23 mouse cellular contexts compared by ENCODE assay signal in the genomic region with DNA sequence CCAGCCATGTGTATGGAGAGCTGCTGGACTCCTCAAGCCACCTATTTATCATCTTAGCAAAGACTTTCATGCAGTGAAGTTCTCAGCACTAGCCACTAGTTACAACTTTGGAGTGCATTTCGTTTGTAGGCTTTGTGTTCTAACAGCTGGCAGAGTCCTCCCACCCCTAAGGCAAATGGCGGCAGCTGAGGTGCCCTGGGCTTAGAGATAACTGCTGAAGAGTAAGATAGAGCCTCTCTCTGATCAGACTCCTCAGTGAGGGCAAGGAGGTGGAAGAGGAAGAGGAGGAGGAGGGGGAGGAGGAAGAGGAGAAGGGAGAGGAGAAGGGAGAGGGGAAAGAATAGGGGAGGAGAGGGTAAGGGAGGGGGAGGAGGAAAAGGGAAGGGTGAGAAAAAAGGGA.
A peak's percentile ranks its signal among the peaks of the same experiment; 100 is the strongest.
DNase-seq lines count a peak whose midpoint lies in the region; ATAC-seq and TF ChIP-seq lines count a peak whose summit lies in the region.
"Had no signal": no experiment of that assay in that cellular context is flagged by ENCODE, and none has a peak within 500 bp of the region (broad histone marks: within the 10 kb centered on the region; RNA-seq: fewer than 3 reads in every experiment).

No protein-coding gene starts in this region.

- no peak for ATAC-seq in lung, embryonic 14.5 days (ENCODE audit: insufficient read depth)
- peak; percentile 36; the same call in 1 of the 2 replicates for ATAC-seq in intestine, embryonic 16.5 days
- peak; percentile 85 for ATAC-seq in liver, embryonic 15.5 days (ENCODE audit: insufficient read depth)
- no peak for ATAC-seq in neural tube, embryonic 15.5 days (ENCODE audit: low FRiP score)
- ATAC-seq: forebrain, embryonic 15.5 days had no signal

- no peak overlapping the region for H3K27ac ChIP-seq in lung, embryonic 14.5 days (ENCODE audit: low read depth)
- H3K27ac ChIP-seq in intestine, embryonic 16.5 days (ENCODE audit: low read length) = no peak overlapping the region
- peak overlapping the region; percentile 29; the same call in 1 of the 2 replicates for H3K27ac ChIP-seq in liver, embryonic 15.5 days (replicated peaks)
- no peak overlapping the region for H3K27ac ChIP-seq in neural tube, embryonic 15.5 days (replicated peaks)
- H3K27ac ChIP-seq in limb, embryonic 10.5 days = no peak overlapping the region
- H3K27ac ChIP-seq: forebrain, embryonic 15.5 days; hindbrain, embryonic 10.5 days; limb, embryonic 12.5 days; lung, embryonic 15.5 days; macrophage had no signal

- no peak overlapping the region for H3K9ac ChIP-seq in lung, embryonic 14.5 days
- no peak overlapping the region for H3K9ac ChIP-seq in intestine, embryonic 16.5 days (ENCODE audit: low read depth, low read length)
- no peak overlapping the region for H3K9ac ChIP-seq in liver, embryonic 15.5 days
- no peak overlapping the region for H3K9ac ChIP-seq in neural tube, embryonic 15.5 days (replicated peaks)
- H3K9ac ChIP-seq: forebrain, embryonic 15.5 days; heart, embryonic 12.5 days; limb, embryonic 12.5 days; lung, embryonic 15.5 days had no signal

- no peak overlapping the region for H3K4me3 ChIP-seq in lung, embryonic 14.5 days (ENCODE audit: low read depth, low read length)
- H3K4me3 ChIP-seq in intestine, embryonic 16.5 days (ENCODE audit: low read length) = no peak overlapping the region
- no peak overlapping the region for H3K4me3 ChIP-seq in liver, embryonic 15.5 days (replicated peaks)
- no peak overlapping the region for H3K4me3 ChIP-seq in neural tube, embryonic 15.5 days (replicated peaks)
- H3K4me3 ChIP-seq in limb, embryonic 10.5 days = no peak overlapping the region
- H3K4me3 ChIP-seq: forebrain, embryonic 15.5 days; heart, embryonic 12.5 days; hindbrain, embryonic 10.5 days; limb, embryonic 12.5 days; lung, embryonic 15.5 days had no signal

- H3K4me2 ChIP-seq in lung, embryonic 14.5 days = no peak overlapping the region
- H3K4me2 ChIP-seq in intestine, embryonic 16.5 days (ENCODE audit: low read depth, low read length) = no peak overlapping the region
- H3K4me2 ChIP-seq in liver, embryonic 15.5 days = peak overlapping the region; percentile 16; the same call in 1 of the 2 replicates
- no peak overlapping the region for H3K4me2 ChIP-seq in neural tube, embryonic 15.5 days
- H3K4me2 ChIP-seq: forebrain, embryonic 15.5 days; heart, embryonic 12.5 days; limb, embryonic 12.5 days; lung, embryonic 15.5 days; midbrain, embryonic 11.5 days had no signal

- TF ChIP-seq CTCF in lung, embryonic 14.5 days (IDR thresholded peaks at IDR 0.05; ENCODE audit: low read depth) = no peak

- 29% methylated on average over 2 of the region's 2 CpGs for WGBS in lung, embryonic 14.5 days
- WGBS in intestine, embryonic 16.5 days = 45% methylated on average over 2 of the region's 2 CpGs
- WGBS in liver, embryonic 15.5 days (ENCODE audit: insufficient replicate concordance) = 6% methylated on average over 2 of the region's 2 CpGs
- 63% methylated on average over 2 of the region's 2 CpGs for WGBS in neural tube, embryonic 15.5 days
- 60% methylated on average over 2 of the region's 2 CpGs for WGBS in limb, embryonic 10.5 days

- H3K9me3 ChIP-seq in lung, embryonic 14.5 days (ENCODE audit: low read depth, low read length) = no peaks in the 10 kb centered on the region
- no peaks in the 10 kb centered on the region for H3K9me3 ChIP-seq in intestine, embryonic 16.5 days (ENCODE audit: control insufficient read depth, low read length)
- H3K9me3 ChIP-seq in liver, embryonic 15.5 days (replicated peaks) = no peaks in the 10 kb centered on the region
- no peaks in the 10 kb centered on the region for H3K9me3 ChIP-seq in neural tube, embryonic 15.5 days (replicated peaks)
- H3K9me3 ChIP-seq in limb, embryonic 10.5 days (replicated peaks) = no peaks in the 10 kb centered on the region
- H3K9me3 ChIP-seq: forebrain, embryonic 15.5 days; heart, embryonic 12.5 days; hindbrain, embryonic 10.5 days; limb, embryonic 12.5 days; lung, embryonic 15.5 days had no signal

- DNase-seq in lung, embryonic 14.5 days = peak; percentile 15
- no peak for DNase-seq in lung, postnatal 25 days (ENCODE audit: low spot score)
- DNase-seq in urinary bladder, postnatal 10 days (ENCODE audit: low spot score) = no peak
- DNase-seq in limb, embryonic 10.5 days (ENCODE audit: low spot score) = no peak
- no peak for DNase-seq in adrenal gland, adult (ENCODE audit: inconsistent age in 2 of 2, low spot score in 1 of 2)
- DNase-seq: adrenal gland, postnatal 10 days; cerebellum, adult 2 months; cerebellum, postnatal 36 days; gastrocnemius, postnatal 10 days; heart, adult 11 months; heart, postnatal 10 days; kidney, adult 8-10 months; kidney, postnatal 10 days had no signal

- H3K4me1 ChIP-seq in lung, embryonic 14.5 days (ENCODE audit: insufficient read depth) = no peaks in the 10 kb centered on the region
- 0 out of 2 replicates have a peak, but pooled peaks cover 2% of the 10 kb centered on the region for H3K4me1 ChIP-seq in intestine, embryonic 16.5 days (ENCODE audit: control insufficient read depth, insufficient read depth, low read length)
- H3K4me1 ChIP-seq in liver, embryonic 15.5 days (replicated peaks) = peaks cover 27% of the 10 kb centered on the region
- peaks cover 9% of the 10 kb centered on the region for H3K4me1 ChIP-seq in neural tube, embryonic 15.5 days
- H3K4me1 ChIP-seq in limb, embryonic 10.5 days = no peaks in the 10 kb centered on the region
- H3K4me1 ChIP-seq: forebrain, embryonic 15.5 days; heart, embryonic 12.5 days; hindbrain, embryonic 10.5 days; limb, embryonic 12.5 days; lung, embryonic 15.5 days had no signal

- H3K36me3 ChIP-seq in lung, embryonic 14.5 days (ENCODE audit: insufficient read depth) = no peaks in the 10 kb centered on the region
- H3K36me3 ChIP-seq in intestine, embryonic 16.5 days (ENCODE audit: control insufficient read depth, insufficient read depth, low read length) = no peaks in the 10 kb centered on the region
- H3K36me3 ChIP-seq in liver, embryonic 15.5 days (replicated peaks) = no peaks in the 10 kb centered on the region
- H3K36me3 ChIP-seq in neural tube, embryonic 15.5 days = no peaks in the 10 kb centered on the region
- no peaks in the 10 kb centered on the region for H3K36me3 ChIP-seq in limb, embryonic 10.5 days
- H3K36me3 ChIP-seq: forebrain, embryonic 15.5 days; heart, embryonic 12.5 days; hindbrain, embryonic 10.5 days; limb, embryonic 12.5 days; lung, embryonic 15.5 days had no signal

- no peaks in the 10 kb centered on the region for H3K27me3 ChIP-seq in lung, embryonic 14.5 days (ENCODE audit: insufficient read depth, low read length)
- no peaks in the 10 kb centered on the region for H3K27me3 ChIP-seq in intestine, embryonic 16.5 days (replicated peaks; ENCODE audit: control insufficient read depth, insufficient read depth, low read length)
- no peaks in the 10 kb centered on the region for H3K27me3 ChIP-seq in liver, embryonic 15.5 days
- H3K27me3 ChIP-seq in neural tube, embryonic 15.5 days (replicated peaks) = no peaks in the 10 kb centered on the region
- H3K27me3 ChIP-seq in limb, embryonic 10.5 days (ENCODE audit: low read depth, poor library complexity, severe bottlenecking) = no peaks in the 10 kb centered on the region
- H3K27me3 ChIP-seq: forebrain, embryonic 15.5 days; heart, embryonic 12.5 days; limb, embryonic 12.5 days; lung, embryonic 15.5 days had no signal

Comparison
In these comparisons a context has a peak if more than half of its experiments do, and no peak if none do; other contexts are left out.
1. ATAC-seq: peak in intestine, embryonic 16.5 days (single experiment) and liver, embryonic 15.5 days (single experiment); none in lung, embryonic 14.5 days (single experiment) and neural tube, embryonic 15.5 days (single experiment).